Mouse (Mus musculus) heart, adult 9 months (tissue): ENCODE data around the gene Map1a.

Source experiments
- DNase-seq, 2 experiments: peaks; one replicate each; pipeline ENCODE4 v3.0.0; 2022; ENCODE audit warnings: low spot score in 2 of 2

The Map1a gene

DNA sequence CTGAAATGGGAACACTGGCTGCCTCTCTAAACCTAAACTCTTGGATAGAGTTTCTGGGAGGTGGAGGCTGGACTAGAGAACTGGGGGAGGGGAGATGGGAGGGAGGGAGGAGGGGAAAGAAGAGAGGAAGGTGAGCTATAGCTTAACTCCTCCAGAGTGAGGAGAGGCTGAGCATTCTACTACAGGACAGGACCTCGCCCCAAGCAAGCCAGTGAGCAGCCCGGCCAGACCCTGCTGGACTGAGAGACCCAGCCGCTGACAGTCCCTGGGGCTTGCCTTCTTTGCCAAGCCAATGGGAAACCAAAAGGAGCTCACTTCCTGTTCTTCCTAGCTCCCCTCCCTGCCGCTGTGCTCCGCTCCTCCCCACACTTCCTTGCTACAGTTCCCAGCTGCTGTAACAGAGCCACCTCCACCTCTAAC is 19.6 kb downstream of the Map1a start:
- peak; percentile 62 to 78 for DNase-seq

DNA sequence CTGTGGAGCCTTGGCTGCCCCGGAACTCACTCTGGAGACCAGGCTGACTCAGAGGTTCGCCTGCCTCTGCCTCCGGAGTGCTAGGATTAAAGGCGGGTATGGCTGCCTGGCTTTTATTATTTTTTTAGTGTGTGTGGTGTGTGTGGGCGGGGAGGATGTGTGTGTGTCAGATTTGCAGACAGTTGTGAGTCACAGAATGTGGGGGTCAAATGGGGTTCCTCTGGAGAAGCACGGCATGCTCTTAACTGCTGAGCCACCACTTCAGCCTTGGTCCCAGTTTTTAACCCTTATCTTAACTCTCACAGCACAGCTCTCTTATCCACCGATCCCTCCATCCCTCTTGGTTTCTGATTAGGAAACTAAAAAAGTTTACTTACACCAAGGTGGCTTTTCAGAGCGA is 26.9 kb downstream of the Map1a start:
- DNase-seq, result no peak

DNA sequence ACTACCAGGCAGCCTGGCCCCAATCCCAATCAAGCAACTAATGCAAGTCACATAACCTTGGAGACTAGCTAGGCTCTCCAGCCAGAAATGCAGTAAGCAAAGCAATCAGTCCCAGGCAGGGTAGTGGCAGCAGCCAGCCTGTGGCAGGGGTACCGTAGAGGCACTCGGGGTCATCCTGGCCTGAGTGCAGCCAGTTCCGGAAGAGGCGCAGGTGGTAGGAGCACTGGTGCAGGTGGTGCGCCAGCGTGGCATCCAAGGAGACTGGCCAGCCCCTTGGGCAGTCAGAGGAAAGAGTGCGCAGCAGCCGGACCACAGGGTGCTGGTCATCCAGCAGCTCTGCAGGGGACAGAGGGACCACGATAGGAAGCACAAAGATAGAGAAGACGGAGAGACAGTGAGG is 33.6 kb downstream of the Map1a start:
- no peak for DNase-seq

DNA sequence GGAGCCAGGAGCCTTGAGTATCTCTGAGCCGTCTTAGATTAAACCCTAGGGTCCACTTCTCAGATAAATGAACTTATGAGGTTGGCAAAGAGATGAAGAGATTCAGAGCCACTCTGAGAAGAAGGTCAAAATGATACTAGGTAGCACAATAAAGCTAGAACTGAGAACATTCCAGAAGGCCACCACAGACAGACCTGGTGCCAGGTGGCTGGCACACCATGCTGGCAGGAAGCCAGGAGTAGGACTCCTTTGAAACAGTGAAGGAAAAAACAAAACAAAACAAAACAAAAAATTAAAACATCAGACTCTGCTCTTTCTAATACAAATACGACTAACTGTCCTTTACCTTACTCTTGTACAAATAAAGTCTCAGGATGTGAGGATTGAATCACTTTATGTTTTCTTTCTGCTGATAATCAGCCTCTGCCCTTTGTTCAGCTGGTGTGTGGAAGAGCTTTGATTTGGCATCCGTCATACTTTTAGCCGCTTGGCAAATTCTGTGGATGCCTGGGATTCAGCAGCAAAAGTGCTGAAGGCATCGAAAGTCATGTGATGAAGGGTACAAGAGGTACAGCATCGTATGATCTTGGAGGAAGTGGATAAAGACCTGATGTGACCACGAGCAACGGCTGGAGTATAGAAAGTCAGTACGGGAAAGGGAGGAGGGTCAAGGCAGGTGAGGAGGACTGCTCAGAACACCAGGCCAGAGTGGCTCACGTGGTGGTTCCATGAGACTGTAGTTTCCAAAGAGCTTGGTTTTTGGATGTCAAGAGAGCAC is 34.5 kb downstream of the Map1a start:
- no peak for DNase-seq

DNA sequence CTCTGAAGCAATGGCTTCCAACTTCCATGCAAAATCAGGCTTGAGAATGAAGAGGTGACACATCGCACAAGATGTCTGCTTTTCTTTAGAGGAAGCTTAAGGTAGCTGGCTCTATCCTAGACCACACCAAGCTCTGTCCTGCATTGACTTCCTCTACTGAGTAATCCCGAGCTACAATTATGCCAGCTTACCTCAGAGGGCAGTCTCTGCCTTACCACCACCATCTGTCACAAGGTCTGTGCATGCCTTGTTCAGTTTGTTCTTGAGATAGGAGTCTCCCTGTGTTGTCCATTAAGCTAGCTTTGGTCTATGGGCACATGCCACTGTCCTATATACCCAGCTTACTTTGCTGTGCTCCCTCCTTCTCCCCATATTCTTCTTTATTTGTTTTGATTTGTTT is 40.1 kb downstream of the Map1a start:
- no peak for DNase-seq

DNA sequence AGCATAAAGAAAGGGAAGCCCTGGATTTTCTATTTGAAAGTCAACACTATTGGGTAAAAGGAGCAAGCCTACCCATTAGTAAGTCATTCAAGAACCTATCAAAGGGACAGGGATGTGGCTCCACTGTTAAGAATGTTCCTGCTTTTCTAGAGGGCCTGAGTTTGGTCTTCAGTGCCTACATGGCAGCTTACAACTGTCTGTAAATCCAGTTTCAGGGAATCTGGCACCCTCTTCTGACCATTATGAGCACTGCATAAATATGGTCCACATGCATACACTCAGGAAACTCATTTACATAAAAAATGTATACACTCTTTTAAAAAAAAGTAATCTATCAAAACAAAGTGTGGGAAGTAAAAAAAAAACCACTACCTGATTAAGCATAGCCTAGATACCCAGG is 49.7 kb downstream of the Map1a start:
- DNase-seq, result no peak

DNA sequence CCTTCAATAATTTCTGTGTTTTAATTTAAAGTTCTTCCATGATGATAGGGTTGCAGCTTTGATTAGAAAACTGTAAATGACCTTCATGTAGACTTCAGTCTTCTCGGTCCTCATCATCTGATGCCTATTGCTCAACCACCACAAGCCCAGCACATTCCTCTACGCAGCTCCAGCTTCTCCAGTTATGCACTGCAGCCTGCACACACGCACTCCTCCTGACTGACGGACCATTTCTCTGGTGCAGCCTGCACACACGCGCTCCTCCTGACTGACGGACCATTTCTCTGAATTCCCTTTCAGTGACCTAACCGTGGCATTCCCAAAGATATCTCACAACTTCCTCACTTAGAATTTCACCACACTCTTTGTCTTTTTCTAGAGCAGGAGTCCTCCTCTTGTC is 63.8 kb downstream of the Map1a start:
- DNase-seq, result peak; percentile 8 to 20

DNA sequence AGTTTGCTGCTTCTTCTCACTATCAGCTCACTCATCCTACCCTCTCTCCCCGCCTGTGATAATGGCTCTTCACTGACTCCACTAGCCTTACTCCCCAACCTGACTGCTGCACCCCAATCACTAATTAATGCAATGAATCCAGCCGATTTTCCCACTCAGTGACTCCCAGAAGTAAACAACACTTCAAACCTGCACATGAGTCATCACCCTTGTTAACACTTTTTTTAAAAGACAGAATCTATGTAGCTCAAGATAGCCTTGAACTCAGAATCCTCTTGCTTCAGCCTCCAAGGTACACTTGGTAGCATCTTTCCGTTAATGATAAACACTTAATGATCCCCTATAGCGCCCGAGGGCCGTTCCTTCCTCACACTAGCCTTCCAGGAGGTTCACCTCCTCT is 65.0 kb downstream of the Map1a start:
- DNase-seq, result no peak

DNA sequence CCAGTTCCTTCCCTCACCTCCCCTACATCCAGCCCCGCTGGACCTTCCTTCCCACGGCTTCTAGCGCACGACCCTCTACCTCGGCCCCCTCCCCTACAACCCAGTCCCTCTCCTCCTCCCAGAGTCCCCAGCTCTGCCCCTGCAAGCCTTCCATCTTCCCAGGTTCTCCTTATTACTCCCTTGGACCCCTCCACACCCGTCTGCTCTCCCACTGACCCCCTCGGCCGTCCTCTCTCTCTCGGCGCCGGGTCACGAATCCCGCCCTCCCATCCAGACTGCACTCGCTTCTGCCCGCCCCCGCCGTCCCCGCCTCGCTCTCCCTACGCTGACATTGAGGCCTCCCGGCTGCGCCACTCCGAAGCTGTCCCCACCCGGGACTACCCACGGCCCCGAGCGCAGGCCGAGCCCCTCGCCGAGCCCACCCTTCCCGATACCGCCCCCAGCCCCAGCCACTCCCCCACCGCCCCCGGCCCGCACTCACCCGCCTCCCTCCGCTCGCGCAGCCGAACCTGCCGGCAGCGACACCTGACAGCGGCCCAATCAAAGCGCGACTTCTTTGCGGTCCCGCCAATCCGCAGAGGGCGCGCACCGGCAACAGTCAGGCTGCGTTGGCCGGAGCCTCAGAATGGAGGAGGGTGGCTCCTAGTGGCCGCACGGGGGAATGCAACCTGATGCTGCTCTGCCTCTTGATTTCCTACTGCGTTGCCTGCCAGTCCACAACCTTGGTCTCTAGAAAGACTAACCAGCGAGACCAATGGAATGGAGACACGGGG is 65.6 kb downstream of the Map1a start, which contains the start of gene Ppip5k1:
TSS of gene Ppip5k1 (minus strand) at position 577 of the 773 bp plus-strand sequence.
- DNase-seq, result peak; percentile 96

DNA sequence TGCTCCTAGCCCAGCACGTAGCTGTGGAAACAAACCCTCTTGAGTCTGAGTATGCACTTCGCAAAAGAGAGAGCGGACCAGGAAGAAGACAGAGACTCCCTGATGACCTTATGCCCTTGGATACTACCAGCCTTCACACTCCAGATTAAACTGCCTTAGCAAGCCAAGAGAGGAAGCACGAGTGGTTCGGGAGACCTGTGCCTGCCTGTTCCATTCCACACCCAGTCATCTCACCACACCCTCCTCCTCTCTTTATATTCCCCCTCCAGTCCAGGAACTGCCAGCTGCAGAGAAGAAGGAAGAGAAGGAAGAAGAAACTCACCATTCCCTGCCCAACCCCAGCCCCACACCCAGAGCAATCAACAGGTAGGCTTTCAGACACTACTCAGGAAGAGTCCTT is 68.1 kb downstream of the Map1a start, which contains the start of gene Ckmt1:
TSS of gene Ckmt1 (plus strand) at position 221 of the 400 bp plus-strand sequence.
- no peak for DNase-seq

DNA sequence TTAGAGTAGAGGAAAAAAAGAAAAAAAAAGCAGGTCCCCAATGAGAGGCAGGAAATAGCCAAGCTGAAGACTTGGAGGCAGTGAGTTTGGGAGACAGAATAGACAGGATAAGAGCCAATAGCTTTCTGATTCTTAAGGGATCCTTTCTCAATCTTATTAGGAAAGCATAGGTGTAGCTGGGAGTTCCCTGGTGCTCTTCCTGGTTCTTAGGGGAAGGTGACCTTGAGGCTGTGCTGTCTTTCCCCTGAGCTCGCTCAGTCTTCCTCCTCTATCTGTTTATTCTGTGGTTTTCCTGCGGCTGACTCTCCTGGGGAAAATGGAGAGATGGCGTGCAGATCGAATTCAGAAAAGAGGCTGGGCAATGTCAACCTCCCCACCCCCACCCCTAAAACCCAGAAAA is 68.6 kb downstream of the Map1a start:
- DNase-seq, result no peak

DNA sequence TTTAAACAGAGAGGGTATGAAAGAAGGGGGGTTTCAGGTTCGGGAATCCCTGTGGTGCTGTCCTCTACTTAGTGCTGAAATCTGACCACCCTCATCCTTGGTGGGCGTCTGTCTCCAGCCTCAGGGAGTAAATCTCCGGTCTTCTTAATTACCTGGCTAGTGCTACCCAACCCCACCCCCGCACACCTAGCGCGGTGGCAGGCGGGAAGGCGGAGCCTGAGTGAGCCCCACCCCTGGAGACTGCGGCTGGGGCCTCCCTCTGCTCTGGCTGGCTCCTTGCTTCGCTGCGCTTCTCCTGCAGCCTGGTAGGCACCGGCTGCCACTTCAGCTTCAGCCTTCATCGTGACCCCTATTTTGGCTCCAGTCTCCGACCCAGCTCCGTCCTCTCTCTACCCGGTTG is 69.0 kb downstream of the Map1a start:
- DNase-seq, result no peak

DNA sequence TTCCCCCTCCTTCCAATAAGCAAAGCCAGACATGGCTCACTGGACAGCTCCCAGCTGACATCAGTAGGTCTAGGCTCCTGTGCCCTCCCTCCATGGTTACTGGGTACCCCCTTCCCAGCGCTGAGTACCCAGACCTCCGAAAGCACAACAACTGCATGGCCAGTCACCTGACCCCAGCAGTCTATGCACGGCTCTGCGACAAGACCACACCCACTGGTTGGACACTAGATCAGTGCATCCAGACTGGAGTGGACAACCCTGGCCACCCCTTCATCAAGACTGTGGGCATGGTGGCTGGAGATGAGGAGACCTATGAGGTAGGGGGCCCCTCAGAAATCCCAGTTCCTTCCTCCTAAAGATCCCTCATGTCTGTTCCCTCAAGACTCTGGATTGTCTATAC is 70.1 kb downstream of the Map1a start:
- no peak for DNase-seq
